Mouse (Mus musculus): ENCODE data around the gene Pls3. TPM values are rescaled to one million over a fixed set of nuclear protein-coding genes. Genes with fewer than 3 reads are reported as not detected.
"Not testable (repeated sequence)": the region's sequence is repeated elsewhere in the genome, so short reads cannot be mapped to it uniquely, and the experiment has no call there.

Pls3 gene
- polyA plus RNA-seq, 1 experiment from 2014 or later = 82.2 TPM

DNA sequence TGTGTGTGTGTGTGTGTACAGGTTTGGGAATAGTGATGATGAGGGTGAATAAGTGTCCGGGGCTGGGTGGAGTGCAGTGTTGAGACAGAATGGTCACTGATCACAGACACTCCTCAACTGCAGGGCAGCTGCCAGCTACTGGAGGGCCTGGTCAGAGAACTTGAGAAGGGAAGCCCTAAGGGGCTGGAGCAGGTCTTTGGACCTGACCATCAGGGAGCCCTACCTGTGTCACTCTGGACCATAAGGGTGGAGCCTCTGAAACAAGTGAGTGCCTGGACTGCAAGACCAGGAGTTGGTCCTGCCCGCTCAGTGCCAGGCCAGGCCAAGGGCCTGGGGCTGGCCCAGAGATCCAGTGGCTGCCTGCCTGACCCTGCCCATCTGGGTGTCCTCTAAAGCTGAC is 115.5 kb downstream of the Pls3 start:
- H3K27ac ChIP-seq (ENCODE audit: low read length); H3K4me3 ChIP-seq (ENCODE audit: low read depth, low read length); H3K27me3 ChIP-seq (ENCODE audit: control insufficient read depth, insufficient read depth, low read length); H3K9me3 ChIP-seq (ENCODE audit: control insufficient read depth, low read depth, low read length); H3K4me1 ChIP-seq (ENCODE audit: control insufficient read depth, insufficient read depth, low read length); H3K9ac ChIP-seq (replicated peaks; ENCODE audit: low read depth, low read length); H3K4me2 ChIP-seq (replicated peaks; ENCODE audit: low read depth, low read length); H3K36me3 ChIP-seq (ENCODE audit: control insufficient read depth, insufficient read depth, low read length); ATAC-seq (ENCODE audit: insufficient number of reproducible peaks, insufficient read depth, low FRiP score, low read depth): not testable (repeated sequence)
- 50% methylated on average over 1 of the region's 2 CpGs for WGBS

- H3K9me3 ChIP-seq (ENCODE audit: control insufficient read depth, low read depth, low read length); H3K4me2 ChIP-seq (replicated peaks; ENCODE audit: low read depth, low read length); H3K27me3 ChIP-seq (ENCODE audit: control insufficient read depth, insufficient read depth, low read length); H3K4me3 ChIP-seq (ENCODE audit: low read depth, low read length); H3K9ac ChIP-seq (replicated peaks; ENCODE audit: low read depth, low read length); H3K27ac ChIP-seq (ENCODE audit: low read length); H3K4me1 ChIP-seq (ENCODE audit: control insufficient read depth, insufficient read depth, low read length); ATAC-seq (ENCODE audit: insufficient number of reproducible peaks, insufficient read depth, low FRiP score, low read depth); H3K36me3 ChIP-seq (ENCODE audit: control insufficient read depth, insufficient read depth, low read length): not testable (repeated sequence)
- WGBS = 58% methylated on average over 12 of the region's 12 CpGs
These were observed 115.9 kb downstream of the Pls3 start for GRCm38 (mm10) chrX:75759036-75759435.

DNA sequence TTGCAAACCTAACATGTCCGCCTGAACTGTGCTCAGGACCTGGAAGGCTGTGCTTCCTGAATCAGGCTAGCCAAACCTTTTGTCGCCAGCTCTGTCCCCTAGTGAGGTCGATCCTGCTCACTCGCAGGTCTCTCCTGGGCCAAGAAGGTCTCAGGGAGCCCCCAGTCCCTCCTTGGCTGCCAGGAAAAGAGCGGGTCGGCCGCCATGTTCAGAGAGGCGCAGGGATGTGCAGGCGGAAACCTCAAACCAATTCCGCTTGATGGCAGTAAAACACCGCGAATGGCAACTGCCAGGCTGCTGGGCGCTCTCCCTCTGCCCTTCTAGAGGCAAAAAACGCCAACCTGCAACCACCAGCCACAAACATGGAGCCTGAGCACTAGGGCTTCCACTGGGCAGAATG is 117.0 kb downstream of the Pls3 start:
- H3K9me3 ChIP-seq (ENCODE audit: control insufficient read depth, low read depth, low read length); H3K27ac ChIP-seq (ENCODE audit: low read length); ATAC-seq (ENCODE audit: insufficient number of reproducible peaks, insufficient read depth, low FRiP score, low read depth); H3K27me3 ChIP-seq (ENCODE audit: control insufficient read depth, insufficient read depth, low read length); H3K9ac ChIP-seq (replicated peaks; ENCODE audit: low read depth, low read length); H3K4me1 ChIP-seq (ENCODE audit: control insufficient read depth, insufficient read depth, low read length); H3K4me2 ChIP-seq (replicated peaks; ENCODE audit: low read depth, low read length); H3K36me3 ChIP-seq (ENCODE audit: control insufficient read depth, insufficient read depth, low read length); H3K4me3 ChIP-seq (ENCODE audit: low read depth, low read length): not testable (repeated sequence)
- 79% methylated on average over 14 of the region's 14 CpGs for WGBS

- H3K27ac ChIP-seq (ENCODE audit: low read length); H3K36me3 ChIP-seq (ENCODE audit: control insufficient read depth, insufficient read depth, low read length); H3K4me2 ChIP-seq (replicated peaks; ENCODE audit: low read depth, low read length); H3K27me3 ChIP-seq (ENCODE audit: control insufficient read depth, insufficient read depth, low read length); H3K9ac ChIP-seq (replicated peaks; ENCODE audit: low read depth, low read length); H3K4me3 ChIP-seq (ENCODE audit: low read depth, low read length); H3K4me1 ChIP-seq (ENCODE audit: control insufficient read depth, insufficient read depth, low read length); ATAC-seq (ENCODE audit: insufficient number of reproducible peaks, insufficient read depth, low FRiP score, low read depth); H3K9me3 ChIP-seq (ENCODE audit: control insufficient read depth, low read depth, low read length): not testable (repeated sequence)
These were observed 120.5 kb downstream of the Pls3 start for GRCm38 (mm10) chrX:75754531-75754930.

- not testable (repeated sequence) for H3K4me1 ChIP-seq (ENCODE audit: control insufficient read depth, insufficient read depth, low read length); H3K27ac ChIP-seq (ENCODE audit: low read length); H3K4me3 ChIP-seq (ENCODE audit: low read depth, low read length); H3K4me2 ChIP-seq (replicated peaks; ENCODE audit: low read depth, low read length); ATAC-seq (ENCODE audit: insufficient number of reproducible peaks, insufficient read depth, low FRiP score, low read depth); H3K9me3 ChIP-seq (ENCODE audit: control insufficient read depth, low read depth, low read length); H3K27me3 ChIP-seq (ENCODE audit: control insufficient read depth, insufficient read depth, low read length); H3K36me3 ChIP-seq (ENCODE audit: control insufficient read depth, insufficient read depth, low read length); H3K9ac ChIP-seq (replicated peaks; ENCODE audit: low read depth, low read length)
- WGBS = 48% methylated on average over 4 of the region's 12 CpGs
These were observed 124.8 kb downstream of the Pls3 start for GRCm38 (mm10) chrX:75750126-75750725.

GRCm38 (mm10) chrX:75749312-75749711 is 125.7 kb downstream of the Pls3 start:
- not testable (repeated sequence) for H3K9ac ChIP-seq (replicated peaks; ENCODE audit: low read depth, low read length); H3K4me3 ChIP-seq (ENCODE audit: low read depth, low read length); ATAC-seq (ENCODE audit: insufficient number of reproducible peaks, insufficient read depth, low FRiP score, low read depth); H3K9me3 ChIP-seq (ENCODE audit: control insufficient read depth, low read depth, low read length); H3K36me3 ChIP-seq (ENCODE audit: control insufficient read depth, insufficient read depth, low read length); H3K4me1 ChIP-seq (ENCODE audit: control insufficient read depth, insufficient read depth, low read length); H3K4me2 ChIP-seq (replicated peaks; ENCODE audit: low read depth, low read length); H3K27ac ChIP-seq (ENCODE audit: low read length); H3K27me3 ChIP-seq (ENCODE audit: control insufficient read depth, insufficient read depth, low read length)
- WGBS = 50% methylated on average over 8 of the region's 10 CpGs

DNA sequence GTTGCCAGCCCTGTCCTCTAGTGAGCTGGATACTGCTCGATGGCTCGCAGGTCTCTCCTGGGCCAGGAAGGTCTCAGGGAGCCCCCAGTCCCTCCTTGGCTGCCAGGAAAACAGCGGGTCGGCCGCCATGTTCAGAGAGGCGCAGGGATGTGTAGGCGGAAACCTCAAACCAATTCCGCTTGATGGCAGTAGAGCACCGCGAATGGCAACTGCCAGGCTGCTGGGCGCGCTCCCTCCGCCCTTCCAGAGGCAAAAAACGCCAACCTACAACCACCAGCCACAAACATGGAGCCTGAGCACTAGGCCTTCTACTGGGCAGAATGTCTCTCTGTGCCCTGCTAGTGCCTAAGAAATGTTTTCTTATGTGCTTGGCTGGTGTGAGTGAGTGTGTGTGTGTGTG is 130.5 kb downstream of the Pls3 start:
- H3K9me3 ChIP-seq (ENCODE audit: control insufficient read depth, low read depth, low read length); H3K4me1 ChIP-seq (ENCODE audit: control insufficient read depth, insufficient read depth, low read length); H3K9ac ChIP-seq (replicated peaks; ENCODE audit: low read depth, low read length); H3K4me3 ChIP-seq (ENCODE audit: low read depth, low read length); H3K27ac ChIP-seq (ENCODE audit: low read length); H3K27me3 ChIP-seq (ENCODE audit: control insufficient read depth, insufficient read depth, low read length); H3K36me3 ChIP-seq (ENCODE audit: control insufficient read depth, insufficient read depth, low read length); ATAC-seq (ENCODE audit: insufficient number of reproducible peaks, insufficient read depth, low FRiP score, low read depth); H3K4me2 ChIP-seq (replicated peaks; ENCODE audit: low read depth, low read length): not testable (repeated sequence)
- 75% methylated on average over 11 of the region's 14 CpGs for WGBS

DNA sequence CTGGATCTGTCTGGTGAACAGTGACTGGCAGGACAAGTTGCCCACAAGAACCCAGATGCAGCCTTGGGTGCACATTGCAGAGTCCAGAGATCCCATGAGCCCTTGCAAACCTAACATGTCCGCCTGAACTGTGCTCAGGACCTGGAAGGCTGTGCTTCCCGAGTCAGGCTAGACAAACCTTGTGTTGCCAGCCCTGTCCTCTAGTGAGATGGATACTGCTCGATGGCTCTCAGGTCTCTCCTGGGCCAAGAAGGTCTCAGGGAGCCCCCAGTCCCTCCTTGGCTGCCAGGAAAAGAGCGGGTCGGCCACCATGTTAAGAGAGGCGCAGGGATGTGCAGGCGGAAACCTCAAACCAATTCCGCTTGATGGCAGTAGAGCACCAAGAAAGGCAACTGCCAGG is 135.5 kb downstream of the Pls3 start:
- H3K4me3 ChIP-seq (ENCODE audit: low read depth, low read length); ATAC-seq (ENCODE audit: insufficient number of reproducible peaks, insufficient read depth, low FRiP score, low read depth); H3K4me1 ChIP-seq (ENCODE audit: control insufficient read depth, insufficient read depth, low read length); H3K27me3 ChIP-seq (ENCODE audit: control insufficient read depth, insufficient read depth, low read length); H3K27ac ChIP-seq (ENCODE audit: low read length); H3K36me3 ChIP-seq (ENCODE audit: control insufficient read depth, insufficient read depth, low read length); H3K9me3 ChIP-seq (ENCODE audit: control insufficient read depth, low read depth, low read length); H3K4me2 ChIP-seq (replicated peaks; ENCODE audit: low read depth, low read length); H3K9ac ChIP-seq (replicated peaks; ENCODE audit: low read depth, low read length): not testable (repeated sequence)
- 76% methylated on average over 2 of the region's 8 CpGs for WGBS
